Mouse (Mus musculus): ENCODE data around the gene Fam240b.
"Not testable (repeated sequence)": the region's sequence is repeated elsewhere in the genome, so short reads cannot be mapped to it uniquely, and the experiment has no call there.

Fam240b gene

GRCm38 (mm10) chr13:64497692-64498091, at the start of gene Fam240b:
Gene Fam240b, minus strand, starts transcription at chr13:64497792.
- no peak for DNase-seq (ENCODE audit: low spot score in 2 of 2)

GRCm38 (mm10) chr13:64530139-64530538, 32.5 kb upstream of the Fam240b start:
- DNase-seq (ENCODE audit: low spot score in 2 of 2), result no peak

GRCm38 (mm10) chr13:64526515-64527285, 29.1 kb upstream of the Fam240b start:
- no peak for DNase-seq (ENCODE audit: low spot score in 2 of 2)

GRCm38 (mm10) chr13:64514247-64514646, 16.7 kb upstream of the Fam240b start:
- DNase-seq (ENCODE audit: low spot score in 2 of 2), result no peak

GRCm38 (mm10) chr13:64511616-64512015, 14.0 kb upstream of the Fam240b start:
- no peak for DNase-seq (ENCODE audit: low spot score in 2 of 2)

- no peak for DNase-seq (ENCODE audit: low spot score in 2 of 2)
Measured at GRCm38 (mm10) chr13:64507361-64507760, 9.8 kb upstream of the Fam240b start.

- no peak for DNase-seq (ENCODE audit: low spot score in 2 of 2)
Measured at GRCm38 (mm10) chr13:64502833-64503232, 5.2 kb upstream of the Fam240b start.

GRCm38 (mm10) chr13:64493586-64493985, 4.0 kb downstream of the Fam240b start:
- no peak for DNase-seq (ENCODE audit: low spot score in 2 of 2)

- DNase-seq (ENCODE audit: low spot score in 2 of 2), result no peak
Measured at GRCm38 (mm10) chr13:64489886-64490285, 7.7 kb downstream of the Fam240b start.

GRCm38 (mm10) chr13:64479960-64480359, 17.6 kb downstream of the Fam240b start:
- DNase-seq (ENCODE audit: low spot score in 2 of 2), result no peak

GRCm38 (mm10) chr13:64477968-64478367, 19.6 kb downstream of the Fam240b start:
- no peak for DNase-seq (ENCODE audit: low spot score in 2 of 2)

- peak in 1 of 2 experiments; percentile 7 for DNase-seq (ENCODE audit: low spot score in 2 of 2)
Measured at GRCm38 (mm10) chr13:64467886-64468285, 29.7 kb downstream of the Fam240b start.

- DNase-seq (ENCODE audit: low spot score in 2 of 2), result no peak
Measured at GRCm38 (mm10) chr13:64465166-64465565, 32.4 kb downstream of the Fam240b start.

- no peak for DNase-seq (ENCODE audit: low spot score in 2 of 2)
Measured at GRCm38 (mm10) chr13:64462581-64462980, 35.0 kb downstream of the Fam240b start.

GRCm38 (mm10) chr13:64458181-64458580, 39.4 kb downstream of the Fam240b start:
- no peak for DNase-seq (ENCODE audit: low spot score in 2 of 2)

GRCm38 (mm10) chr13:64457225-64457978, 40.2 kb downstream of the Fam240b start:
- DNase-seq (ENCODE audit: low spot score in 2 of 2), result not testable (repeated sequence)

GRCm38 (mm10) chr13:64450001-64450794, 47.4 kb downstream of the Fam240b start:
- no peak for DNase-seq (ENCODE audit: low spot score in 2 of 2)

GRCm38 (mm10) chr13:64448729-64449128, 48.9 kb downstream of the Fam240b start:
- no peak for DNase-seq (ENCODE audit: low spot score in 2 of 2)

GRCm38 (mm10) chr13:64447947-64448346, 49.6 kb downstream of the Fam240b start:
- DNase-seq (ENCODE audit: low spot score in 2 of 2), result peak in 1 of 2 experiments; percentile 31

GRCm38 (mm10) chr13:64445254-64445920, 52.2 kb downstream of the Fam240b start:
- no peak for DNase-seq (ENCODE audit: low spot score in 2 of 2)

- no peak for DNase-seq (ENCODE audit: low spot score in 2 of 2)
Measured at GRCm38 (mm10) chr13:64443263-64443894, 54.2 kb downstream of the Fam240b start.

Measured in thymus, postnatal 10 days (tissue).